Mouse (Mus musculus) heart, embryonic 14.5 days (tissue): ENCODE measurements at regions not wholly inside any gene's neighbourhood (a gene's known extent, or its start where the extent isn't known, plus 50 kb on each side); places are given as distances from the start of the nearest gene placed in this dataset.

Experiments
- ATAC-seq: fragments of 200-750 bp; cut with Nextera tagmentation; 2 replicates; pipeline ENCODE4 v1.8.0; 2017; ENCODE audit warnings: low read depth, moderate TSS enrichment; ENCODE audit not compliant: insufficient number of reproducible peaks, insufficient read depth, low FRiP score
- H3K27ac ChIP-seq, 2 experiments: fragments of 200-500 bp in 1 of 2; fragments of 300-500 bp in 1 of 2; sonication (generic) in 1 of 2; replicated peaks in 1 of 2; 2 replicates each; pipeline ENCODE4 v1.5.1; 2012 to 2014; ENCODE audit warnings: low read depth in 2 of 2, low read length in 2 of 2, control low read depth in 1 of 2, mild to moderate bottlenecking in 1 of 2, mixed read lengths in 1 of 2; ENCODE audit not compliant: control insufficient read depth in 1 of 2, insufficient read depth in 1 of 2
- H3K27me3 ChIP-seq: fragments of 300-500 bp; sonication (generic); 2 replicates; pipeline ENCODE4 v1.6.1; 2014; ENCODE audit warnings: mild to moderate bottlenecking, low read length, control low read depth; ENCODE audit not compliant: control insufficient read depth, insufficient read depth
- H3K36me3 ChIP-seq: fragments of 300-500 bp; sonication (generic); 2 replicates; pipeline ENCODE4 v1.6.1; 2014; ENCODE audit warnings: mild to moderate bottlenecking, control low read depth, low read length, mixed read lengths; ENCODE audit not compliant: control insufficient read depth, insufficient read depth
- H3K4me1 ChIP-seq, 2 experiments: fragments of 200-500 bp in 1 of 2; fragments of 300-500 bp in 1 of 2; sonication (generic) in 1 of 2; 2 replicates each; pipeline ENCODE4 v1.6.1; 2012 to 2014; ENCODE audit warnings: low read length in 2 of 2, control low read depth in 1 of 2, mixed read lengths in 1 of 2; ENCODE audit not compliant: control insufficient read depth in 2 of 2, insufficient read depth in 2 of 2
- H3K4me2 ChIP-seq: fragments of 300-500 bp; sonication (generic); 2 replicates; pipeline ENCODE4 v1.6.1; 2014; ENCODE audit warnings: mild to moderate bottlenecking, low read length
- H3K4me3 ChIP-seq, 2 experiments: fragments of 200-500 bp in 1 of 2; fragments of 300-500 bp in 1 of 2; sonication (generic) in 1 of 2; 2 replicates each; pipeline ENCODE4 v1.5.1; 2012 to 2014; ENCODE audit warnings: low read length in 2 of 2, mild to moderate bottlenecking in 2 of 2, control low read depth in 1 of 2, low read depth in 1 of 2, moderate library complexity in 1 of 2; ENCODE audit not compliant: control insufficient read depth in 1 of 2, insufficient read depth in 1 of 2
- H3K9ac ChIP-seq: fragments of 300-500 bp; sonication (generic); 2 replicates; pipeline ENCODE4 v1.6.1; 2014; ENCODE audit warnings: mild to moderate bottlenecking, low read length
- H3K9me3 ChIP-seq: fragments of 300-500 bp; sonication (generic); 2 replicates; pipeline ENCODE4 v1.6.1; 2016; ENCODE audit warnings: low read length, control low read depth; ENCODE audit not compliant: control insufficient read depth
- WGBS: fragments of 180-500 bp; shearing (Covaris S2); extraction: QIAGEN DNeasy Blood & Tissue Kit; methylation state at CpG from one replicate; pipeline ENCODE4 v1.1.7; 2014; 5-methylcytosine and 5-hydroxymethylcytosine counted together

GRCm38 (mm10) chr17:47112556-47113225, 102.3 kb upstream of the Ubr2 start:
- H3K4me3 ChIP-seq: no peak overlapping the region
- no peaks in the 10 kb centered on the region for H3K27me3 ChIP-seq
- 87% methylated on average over 16 of the region's 16 CpGs for WGBS
- H3K4me1 ChIP-seq: no peaks in the 10 kb centered on the region
- no peaks in the 10 kb centered on the region for H3K36me3 ChIP-seq
- H3K9me3 ChIP-seq: peaks cover 3% of the 10 kb centered on the region; the same call in 1 of the 2 replicates
- no peak for ATAC-seq
- no peak overlapping the region for H3K9ac ChIP-seq
- H3K27ac ChIP-seq: no peak overlapping the region
- no peak overlapping the region for H3K4me2 ChIP-seq

- Histone ChIP-seq H3K36me3 (no peaks in the 10 kb centered on the region), H3K9me3 (peaks cover 3% of the 10 kb centered on the region; the same call in 1 of the 2 replicates), H3K4me2 (no peak overlapping the region), H3K4me3 (no peak overlapping the region), H3K27me3 (no peaks in the 10 kb centered on the region), H3K4me1 (no peaks in the 10 kb centered on the region), H3K27ac (no peak overlapping the region), H3K9ac (no peak overlapping the region)
- no peak for ATAC-seq
- WGBS: 86% methylated on average over 4 of the region's 4 CpGs
Measured at GRCm38 (mm10) chr17:47110836-47111235, 100.5 kb upstream of the Ubr2 start.

- ATAC-seq: no peak
- Histone ChIP-seq H3K27me3 (no peaks in the 10 kb centered on the region), H3K4me2 (no peak overlapping the region), H3K27ac (no peak overlapping the region), H3K4me3 (no peak overlapping the region), H3K36me3 (no peaks in the 10 kb centered on the region), H3K9ac (no peak overlapping the region), H3K9me3 (no peaks in the 10 kb centered on the region), H3K4me1 (no peaks in the 10 kb centered on the region)
- WGBS: 75% methylated on average over 4 of the region's 4 CpGs
Measured at GRCm38 (mm10) chr17:47104328-47104727, 94.0 kb upstream of the Ubr2 start.

GRCm38 (mm10) chr17:47095191-47095590, 84.8 kb upstream of the Ubr2 start:
- H3K4me2 ChIP-seq: no peak overlapping the region
- H3K4me3 ChIP-seq: no peak overlapping the region
- no peaks in the 10 kb centered on the region for H3K27me3 ChIP-seq
- no peak overlapping the region for H3K9ac ChIP-seq
- no peaks in the 10 kb centered on the region for H3K4me1 ChIP-seq
- ATAC-seq: no peak
- WGBS: 76% methylated on average over 3 of the region's 3 CpGs
- peaks cover 4% of the 10 kb centered on the region for H3K9me3 ChIP-seq
- no peaks in the 10 kb centered on the region for H3K36me3 ChIP-seq
- H3K27ac ChIP-seq: no peak overlapping the region

GRCm38 (mm10) chr17:47092076-47092475, 81.7 kb upstream of the Ubr2 start:
- H3K4me2 ChIP-seq: no peak overlapping the region
- no peak for ATAC-seq
- WGBS: 86% methylated on average over 9 of the region's 9 CpGs

GRCm38 (mm10) chr17:47089769-47090168, 79.4 kb upstream of the Ubr2 start:
- no peak overlapping the region for H3K27ac ChIP-seq
- no peaks in the 10 kb centered on the region for H3K27me3 ChIP-seq
- 75% methylated on average over 3 of the region's 3 CpGs for WGBS
- H3K9me3 ChIP-seq: peaks cover 20% of the 10 kb centered on the region
- H3K9ac ChIP-seq: no peak overlapping the region
- no peak overlapping the region for H3K4me3 ChIP-seq
- no peaks in the 10 kb centered on the region for H3K4me1 ChIP-seq
- no peaks in the 10 kb centered on the region for H3K36me3 ChIP-seq
- H3K4me2 ChIP-seq: no peak overlapping the region
- no peak for ATAC-seq

More at GRCm38 (mm10) chr17:47092076-47092475, 81.7 kb upstream of the Ubr2 start:
- no peak overlapping the region for H3K4me3 ChIP-seq
- H3K9me3 ChIP-seq: peaks cover 15% of the 10 kb centered on the region
- no peak overlapping the region for H3K9ac ChIP-seq
- H3K27me3 ChIP-seq: no peaks in the 10 kb centered on the region
- H3K36me3 ChIP-seq: no peaks in the 10 kb centered on the region
- H3K4me1 ChIP-seq: no peaks in the 10 kb centered on the region
- H3K27ac ChIP-seq: no peak overlapping the region

GRCm38 (mm10) chr17:47069206-47069605, 58.9 kb upstream of the Ubr2 start:
- 97% methylated on average over 2 of the region's 2 CpGs for WGBS
- no peak overlapping the region for H3K27ac ChIP-seq
- no peak for ATAC-seq
- no peak overlapping the region for H3K4me3 ChIP-seq
- peaks cover 5% of the 10 kb centered on the region; the same call in 1 of the 2 replicates for H3K9me3 ChIP-seq
- no peak overlapping the region for H3K4me2 ChIP-seq
- no peaks in the 10 kb centered on the region for H3K27me3 ChIP-seq
- peaks cover 4 to 9% of the 10 kb centered on the region in 2 experiments; a peak in 2 of 4 replicates for H3K4me1 ChIP-seq
- no peak overlapping the region for H3K9ac ChIP-seq
- H3K36me3 ChIP-seq: no peaks in the 10 kb centered on the region
